Mouse (Mus musculus) cerebellum, adult 11-12 months (tissue): ENCODE results near the gene Tmem202.
A peak's percentile ranks its signal among the peaks of the same experiment; 100 is the strongest.

Experiments used
- DNase-seq: peaks from one replicate; pipeline ENCODE4 v3.0.0; 2022

The Tmem202 gene

GRCm38 (mm10) chr9:59531645-59532044, 8.0 kb downstream of the Tmem202 start:
- DNase-seq: no peak

DNA sequence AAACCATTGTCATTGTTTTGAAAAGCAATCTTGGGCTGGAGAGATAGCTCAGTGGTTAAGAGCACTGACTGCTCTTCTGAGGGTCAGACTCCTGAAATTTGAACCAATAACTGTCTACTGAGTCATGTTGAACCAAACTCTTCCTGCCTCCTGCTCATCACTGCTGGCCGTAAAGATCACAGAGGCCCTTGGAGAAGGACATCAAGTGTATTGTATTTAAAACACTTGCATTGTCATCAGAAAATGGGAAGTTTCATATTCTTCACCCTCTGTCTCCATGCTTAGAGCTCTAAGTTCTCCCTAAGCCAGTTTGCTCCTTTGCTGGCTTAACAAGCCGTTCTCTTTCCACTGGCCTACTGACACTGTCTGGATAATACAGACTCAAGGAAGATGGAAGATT, 11.4 kb downstream of the Tmem202 start:
- DNase-seq: no peak

DNA sequence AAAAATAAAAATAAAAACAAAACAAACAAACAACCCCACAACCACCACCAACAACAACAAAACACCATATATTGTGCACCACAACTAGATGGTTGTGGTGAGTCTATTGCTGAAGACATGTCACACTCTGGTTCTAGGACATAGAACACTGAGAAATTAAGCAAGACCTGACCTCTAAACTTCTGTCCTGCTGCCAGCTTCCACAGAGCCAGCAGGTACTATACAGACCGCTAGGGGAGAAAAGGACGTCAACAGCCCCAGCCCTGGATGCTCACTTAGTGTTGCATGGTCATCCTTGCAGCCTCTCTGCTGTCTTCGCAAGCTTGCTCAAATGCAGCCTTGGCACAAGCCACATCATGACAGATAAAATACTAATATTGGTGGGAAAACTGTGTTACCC, 12.1 kb downstream of the Tmem202 start:
- DNase-seq: no peak

- no peak for DNase-seq
Observed at GRCm38 (mm10) chr9:59526727-59527126, 12.9 kb downstream of the Tmem202 start.

GRCm38 (mm10) chr9:59522906-59523305, 16.7 kb downstream of the Tmem202 start:
- DNase-seq: no peak

GRCm38 (mm10) chr9:59519396-59519795, 20.3 kb downstream of the Tmem202 start:
- DNase-seq: no peak

- no peak for DNase-seq
Observed at GRCm38 (mm10) chr9:59518976-59519375, 20.7 kb downstream of the Tmem202 start.

DNA sequence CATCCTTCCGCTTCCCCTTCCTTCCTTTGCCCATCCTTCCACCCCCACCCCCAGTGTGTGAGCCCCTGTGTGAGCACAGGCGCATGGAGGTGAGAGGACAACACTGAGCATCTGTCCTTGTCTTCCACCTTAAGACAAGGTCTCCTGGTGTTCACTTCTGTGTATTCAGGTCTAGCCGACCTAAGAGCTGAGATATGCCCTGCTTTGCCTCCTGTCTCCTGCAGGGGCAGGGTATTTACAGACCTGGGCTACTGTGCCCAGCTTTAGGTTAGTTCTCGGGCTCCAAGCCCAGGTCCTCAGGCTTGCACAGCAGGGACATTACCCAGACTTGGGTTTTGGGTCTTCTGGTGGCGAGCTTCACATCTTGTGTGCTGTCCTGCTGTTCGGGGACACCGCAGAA, 22.5 kb downstream of the Tmem202 start:
- DNase-seq: no peak

- no peak for DNase-seq
Observed at GRCm38 (mm10) chr9:59515069-59515468, 24.6 kb downstream of the Tmem202 start.

GRCm38 (mm10) chr9:59512381-59512780, 27.3 kb downstream of the Tmem202 start:
- DNase-seq: no peak

DNA sequence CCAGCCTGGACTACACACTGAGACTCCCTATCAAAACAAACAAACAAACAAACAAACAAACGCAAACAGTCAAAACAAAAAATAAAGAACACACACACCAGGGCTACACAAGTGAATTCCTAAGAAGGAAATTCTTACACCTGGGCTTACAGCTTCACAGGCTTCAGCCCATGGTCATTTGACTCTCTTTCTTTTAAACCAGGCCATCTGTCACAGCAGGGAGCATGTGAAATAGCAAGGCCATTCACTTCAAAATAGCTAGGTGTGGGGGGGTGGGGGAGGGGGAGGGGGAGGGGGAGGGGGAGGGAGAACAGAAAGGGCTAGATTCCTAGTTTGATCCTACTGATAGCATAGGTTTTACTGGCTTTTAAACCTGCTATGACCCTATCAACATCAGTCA, 31.5 kb downstream of the Tmem202 start:
- no peak for DNase-seq

- no peak for DNase-seq
Observed at GRCm38 (mm10) chr9:59487331-59487730, 52.3 kb downstream of the Tmem202 start.

DNA sequence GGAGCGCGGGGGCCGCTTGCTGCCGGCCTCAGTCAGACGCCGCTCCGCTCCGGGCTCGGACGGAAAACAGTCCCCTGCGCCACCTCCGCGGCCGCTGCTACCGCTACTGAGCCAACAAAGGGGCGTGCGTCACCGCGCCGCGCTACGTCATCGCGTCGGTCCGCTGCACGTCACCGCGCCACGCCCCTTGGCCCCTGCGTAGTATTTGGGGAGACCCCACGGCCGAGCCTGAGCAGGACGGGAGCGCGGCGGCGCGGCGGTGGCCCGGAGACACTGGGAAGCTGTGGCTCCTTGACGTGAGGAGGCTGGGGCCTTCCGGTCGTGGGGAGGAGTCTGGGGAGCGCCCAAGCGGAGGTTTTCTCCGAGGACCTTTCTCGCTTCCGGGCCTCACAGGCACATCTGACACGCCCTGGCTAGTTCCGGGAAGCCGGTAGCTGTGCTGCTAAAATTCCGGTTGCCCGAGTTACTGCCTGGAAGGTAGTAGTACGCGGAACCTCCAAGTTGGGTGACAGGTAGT, 53.0 kb downstream of the Tmem202 start, which contains the start of gene Arih1:
Arih1 (minus strand) TSS at position 70 of the 517 bp plus-strand sequence.
- peak; percentile 98 for DNase-seq

DNA sequence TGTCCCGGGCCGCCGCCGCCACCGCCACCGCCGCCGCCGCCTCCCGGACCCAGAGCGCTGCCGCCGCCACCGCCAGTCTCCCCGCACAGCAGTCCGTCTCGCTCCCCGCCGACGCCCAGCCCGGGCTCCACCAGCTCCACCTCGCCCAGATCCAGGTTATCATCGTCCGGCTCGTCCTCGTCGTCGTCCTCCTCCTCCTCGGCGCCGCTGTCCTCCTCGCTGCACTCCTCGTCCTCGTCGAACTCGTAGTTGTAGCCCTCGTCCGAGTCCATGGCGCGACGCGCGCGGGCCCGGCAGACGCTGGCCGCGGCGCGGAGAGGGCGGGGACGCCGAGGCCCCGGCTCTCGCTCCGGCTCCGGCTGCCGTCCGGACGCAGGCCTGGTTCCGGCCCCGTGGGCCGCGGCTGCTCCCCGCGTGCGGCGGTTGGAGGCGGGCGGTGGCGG, 53.5 kb downstream of the Tmem202 start:
- no peak for DNase-seq

GRCm38 (mm10) chr9:59485511-59486075, 54.1 kb downstream of the Tmem202 start:
- peak; percentile 74 for DNase-seq

GRCm38 (mm10) chr9:59484760-59485159, 54.9 kb downstream of the Tmem202 start:
- no peak for DNase-seq

DNA sequence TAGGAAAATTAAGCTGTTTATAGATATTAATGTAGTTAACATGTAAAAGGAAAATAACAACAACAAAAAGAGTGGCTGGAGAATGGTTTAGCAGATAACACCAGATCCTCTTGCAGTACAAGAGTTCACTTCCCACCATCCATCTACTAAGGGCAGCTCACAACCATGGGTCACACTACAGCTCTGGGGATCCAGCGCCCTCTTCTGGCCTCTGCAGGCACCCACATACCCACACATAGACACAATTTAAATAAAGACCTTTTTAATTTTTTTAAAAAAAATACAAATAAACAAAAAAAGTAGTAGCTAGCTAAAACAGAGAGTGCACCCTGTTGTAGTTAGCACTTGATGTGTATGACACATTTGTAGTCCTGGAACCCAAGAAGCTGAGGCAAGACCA, 57.2 kb downstream of the Tmem202 start:
- no peak for DNase-seq

GRCm38 (mm10) chr9:59476617-59477016, 63.0 kb downstream of the Tmem202 start:
- no peak for DNase-seq

DNA sequence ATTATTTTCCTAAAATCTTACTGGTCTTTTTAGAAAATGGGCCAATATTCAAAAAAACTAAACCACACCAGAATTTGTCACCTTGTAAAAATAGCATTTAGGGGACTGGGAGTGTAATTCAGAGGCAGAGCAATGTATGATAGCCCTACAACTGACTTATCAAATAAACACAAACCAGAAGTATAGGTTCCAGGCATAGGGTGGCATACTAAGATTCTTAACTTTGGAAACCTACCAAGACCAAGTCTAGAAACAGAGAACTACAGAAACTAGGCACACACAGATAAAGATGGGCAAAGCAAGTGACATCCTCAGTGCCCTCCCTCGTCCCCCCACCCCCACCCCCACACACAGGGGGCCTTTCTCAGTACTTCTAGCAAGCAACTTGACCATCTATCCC, 64.8 kb downstream of the Tmem202 start:
- no peak for DNase-seq

GRCm38 (mm10) chr9:59473171-59473570, 66.5 kb downstream of the Tmem202 start:
- no peak for DNase-seq

GRCm38 (mm10) chr9:59469446-59469845, 70.2 kb downstream of the Tmem202 start:
- DNase-seq: no peak
